Mouse (Mus musculus): ENCODE results near the gene Osbpl3.

GRCm38 (mm10) chr6:50402872-50403271, 53.1 kb downstream of the Osbpl3 start:
- TF ChIP-seq CTCF (IDR thresholded peaks at IDR 0.05; ENCODE audit: low read depth, low read length) (no peak), POLR2A (IDR thresholded peaks at IDR 0.05; ENCODE audit: extremely low read depth, insufficient read depth, low read length) (no peak)
